Mouse (Mus musculus): Measurements from ENCODE around the gene Ano9.

Gene Ano9

GRCm38 (mm10) chr7:141099911-141100691 lies 17.5 kb downstream of the Ano9 start, which contains the start of gene Sigirr:
Gene Sigirr, minus strand, starts transcription at chr7:141100572.
- DNase-seq (ENCODE audit: low read depth, low spot score): no peak

- no peak for DNase-seq (ENCODE audit: low read depth, low spot score)
Observed at GRCm38 (mm10) chr7:141097177-141097576, 20.4 kb downstream of the Ano9 start.

GRCm38 (mm10) chr7:141096649-141097056 lies 21.0 kb downstream of the Ano9 start:
- DNase-seq (ENCODE audit: low read depth, low spot score): no peak

GRCm38 (mm10) chr7:141096021-141096420 lies 21.6 kb downstream of the Ano9 start:
- DNase-seq (ENCODE audit: low read depth, low spot score): no peak

- DNase-seq (ENCODE audit: low read depth, low spot score): no peak
Observed at GRCm38 (mm10) chr7:141094487-141095205, 23.0 kb downstream of the Ano9 start.

- DNase-seq (ENCODE audit: low read depth, low spot score): no peak
Observed at GRCm38 (mm10) chr7:141093950-141094349, 23.7 kb downstream of the Ano9 start.

GRCm38 (mm10) chr7:141092051-141092735 lies 25.4 kb downstream of the Ano9 start:
- no peak for DNase-seq (ENCODE audit: low read depth, low spot score)

- no peak for DNase-seq (ENCODE audit: low read depth, low spot score)
Observed at GRCm38 (mm10) chr7:141090228-141090627, 27.4 kb downstream of the Ano9 start.

GRCm38 (mm10) chr7:141088473-141088872 lies 29.1 kb downstream of the Ano9 start:
- no peak for DNase-seq (ENCODE audit: low read depth, low spot score)

GRCm38 (mm10) chr7:141087894-141088293 lies 29.7 kb downstream of the Ano9 start:
- DNase-seq (ENCODE audit: low read depth, low spot score): no peak

- DNase-seq (ENCODE audit: low read depth, low spot score): no peak
Observed at GRCm38 (mm10) chr7:141079481-141080449, 37.8 kb downstream of the Ano9 start.

GRCm38 (mm10) chr7:141078876-141079275 lies 38.7 kb downstream of the Ano9 start:
- no peak for DNase-seq (ENCODE audit: low read depth, low spot score)

GRCm38 (mm10) chr7:141077841-141078240 lies 39.8 kb downstream of the Ano9 start, which contains the start of gene Pkp3:
Gene Pkp3, plus strand, starts transcription at chr7:141078218.
- DNase-seq (ENCODE audit: low read depth, low spot score): no peak

GRCm38 (mm10) chr7:141073782-141074181 lies 43.8 kb downstream of the Ano9 start:
- DNase-seq (ENCODE audit: low read depth, low spot score): no peak

- DNase-seq (ENCODE audit: low read depth, low spot score): no peak
Observed at GRCm38 (mm10) chr7:141072017-141072745, 45.4 kb downstream of the Ano9 start.

GRCm38 (mm10) chr7:141070058-141070862 lies 47.3 kb downstream of the Ano9 start:
- DNase-seq (ENCODE audit: low read depth, low spot score): peak; percentile 80

- DNase-seq (ENCODE audit: low read depth, low spot score): no peak
Observed at GRCm38 (mm10) chr7:141068351-141068750, 49.3 kb downstream of the Ano9 start.

GRCm38 (mm10) chr7:141064576-141064975 lies 53.0 kb downstream of the Ano9 start:
- DNase-seq (ENCODE audit: low read depth, low spot score): no peak

GRCm38 (mm10) chr7:141064175-141064574 lies 53.4 kb downstream of the Ano9 start:
- no peak for DNase-seq (ENCODE audit: low read depth, low spot score)
